Mouse (Mus musculus): ENCODE measurements around the gene Kdelc2. TPM values are rescaled to one million over a fixed set of nuclear protein-coding genes. Genes with fewer than 3 reads are reported as not detected.

Kdelc2 gene
- polyA plus RNA-seq, 1 experiment from 2014 or later, result 19.3 TPM

GRCm38 (mm10) chr9:53398388-53398700, 14.5 kb downstream of the Kdelc2 start:
- H3K4me2 ChIP-seq, result no peak overlapping the region
- H3K9me3 ChIP-seq (replicated peaks; ENCODE audit: control insufficient read depth, low read length), result no peaks in the 10 kb centered on the region
- H3K9ac ChIP-seq (ENCODE audit: low read depth, low read length), result no peak overlapping the region
- H3K4me1 ChIP-seq (ENCODE audit: control insufficient read depth, insufficient read depth, low read length), result 0 out of 2 replicates have a peak, but pooled peaks cover 3% of the 10 kb centered on the region
- no peak overlapping the region for H3K4me3 ChIP-seq (ENCODE audit: low read depth, low read length)
- H3K27ac ChIP-seq (ENCODE audit: low read depth, low read length), result no peak overlapping the region
- ATAC-seq (replicated peaks; ENCODE audit: insufficient number of reproducible peaks, low FRiP score, low TSS enrichment), result no peak
- no peaks in the 10 kb centered on the region for H3K36me3 ChIP-seq (ENCODE audit: control insufficient read depth, insufficient read depth, low read length)
- WGBS (ENCODE audit: insufficient replicate concordance), result 14% methylated on average over 5 of the region's 5 CpGs
- no peaks in the 10 kb centered on the region for H3K27me3 ChIP-seq (ENCODE audit: control insufficient read depth, insufficient read depth, low read length)

- Histone ChIP-seq H3K4me3 (ENCODE audit: low read depth, low read length) (no peak overlapping the region), H3K4me1 (ENCODE audit: control insufficient read depth, insufficient read depth, low read length) (0 out of 2 replicates have a peak, but pooled peaks cover 3% of the 10 kb centered on the region), H3K27me3 (ENCODE audit: control insufficient read depth, insufficient read depth, low read length) (no peaks in the 10 kb centered on the region), H3K4me2 (no peak overlapping the region), H3K27ac (ENCODE audit: low read depth, low read length) (no peak overlapping the region), H3K9me3 (replicated peaks; ENCODE audit: control insufficient read depth, low read length) (no peaks in the 10 kb centered on the region), H3K36me3 (ENCODE audit: control insufficient read depth, insufficient read depth, low read length) (no peaks in the 10 kb centered on the region), H3K9ac (ENCODE audit: low read depth, low read length) (no peak overlapping the region)
- 89% methylated on average over 8 of the region's 8 CpGs for WGBS (ENCODE audit: insufficient replicate concordance)
- no peak for ATAC-seq (replicated peaks; ENCODE audit: insufficient number of reproducible peaks, low FRiP score, low TSS enrichment)
These were observed 15.7 kb downstream of the Kdelc2 start for GRCm38 (mm10) chr9:53399537-53399936.

- Histone ChIP-seq H3K27me3 (ENCODE audit: control insufficient read depth, insufficient read depth, low read length) (no peaks in the 10 kb centered on the region), H3K27ac (ENCODE audit: low read depth, low read length) (no peak overlapping the region), H3K4me2 (no peak overlapping the region), H3K36me3 (ENCODE audit: control insufficient read depth, insufficient read depth, low read length) (no peaks in the 10 kb centered on the region), H3K4me1 (ENCODE audit: control insufficient read depth, insufficient read depth, low read length) (peaks cover 5% of the 10 kb centered on the region; the same call in 1 of the 2 replicates), H3K9me3 (replicated peaks; ENCODE audit: control insufficient read depth, low read length) (no peaks in the 10 kb centered on the region), H3K9ac (ENCODE audit: low read depth, low read length) (no peak overlapping the region), H3K4me3 (ENCODE audit: low read depth, low read length) (no peak overlapping the region)
- WGBS (ENCODE audit: insufficient replicate concordance), result 88% methylated on average over 4 of the region's 4 CpGs
- no peak for ATAC-seq (replicated peaks; ENCODE audit: insufficient number of reproducible peaks, low FRiP score, low TSS enrichment)
These were observed 16.9 kb downstream of the Kdelc2 start for GRCm38 (mm10) chr9:53400696-53401095.

GRCm38 (mm10) chr9:53401146-53401545, 17.3 kb downstream of the Kdelc2 start:
- Histone ChIP-seq H3K4me3 (ENCODE audit: low read depth, low read length) (no peak overlapping the region), H3K9me3 (replicated peaks; ENCODE audit: control insufficient read depth, low read length) (no peaks in the 10 kb centered on the region), H3K9ac (ENCODE audit: low read depth, low read length) (no peak overlapping the region), H3K27ac (ENCODE audit: low read depth, low read length) (no peak overlapping the region), H3K4me2 (no peak overlapping the region), H3K36me3 (ENCODE audit: control insufficient read depth, insufficient read depth, low read length) (no peaks in the 10 kb centered on the region), H3K4me1 (ENCODE audit: control insufficient read depth, insufficient read depth, low read length) (peaks cover 5% of the 10 kb centered on the region; the same call in 1 of the 2 replicates), H3K27me3 (ENCODE audit: control insufficient read depth, insufficient read depth, low read length) (no peaks in the 10 kb centered on the region)
- 66% methylated on average over 8 of the region's 8 CpGs for WGBS (ENCODE audit: insufficient replicate concordance)
- no peak for ATAC-seq (replicated peaks; ENCODE audit: insufficient number of reproducible peaks, low FRiP score, low TSS enrichment)

- Histone ChIP-seq H3K9ac (ENCODE audit: low read depth, low read length) (0 out of 2 replicates have a peak within 1 kb of the TSS, but pooled peaks have one; percentile 44), H3K27ac (ENCODE audit: low read depth, low read length) (no peak within 1 kb of the TSS), H3K9me3 (replicated peaks; ENCODE audit: control insufficient read depth, low read length) (no peaks in the 10 kb centered on the region), H3K4me1 (ENCODE audit: control insufficient read depth, insufficient read depth, low read length) (peaks cover 5% of the 10 kb centered on the region; the same call in 1 of the 2 replicates), H3K4me3 (ENCODE audit: low read depth, low read length) (no peak within 1 kb of the TSS), H3K27me3 (ENCODE audit: control insufficient read depth, insufficient read depth, low read length) (no peaks in the 10 kb centered on the region), H3K4me2 (peak within 1 kb of the TSS; percentile 37), H3K36me3 (ENCODE audit: control insufficient read depth, insufficient read depth, low read length) (no peaks in the 10 kb centered on the region)
- WGBS (ENCODE audit: insufficient replicate concordance), result 18% methylated on average over 11 of the region's 11 CpGs
- no peak for ATAC-seq (replicated peaks; ENCODE audit: insufficient number of reproducible peaks, low FRiP score, low TSS enrichment)
These were observed 18.5 kb downstream of the Kdelc2 start, which contains the start of gene 4930550C14Rik for GRCm38 (mm10) chr9:53402291-53402711. TSS of gene 4930550C14Rik (plus strand) at chr9:53402325.

GRCm38 (mm10) chr9:53402991-53403390, 19.2 kb downstream of the Kdelc2 start:
- ATAC-seq (replicated peaks; ENCODE audit: insufficient number of reproducible peaks, low FRiP score, low TSS enrichment), result no peak
- peak overlapping the region; percentile 37 for H3K4me2 ChIP-seq
- H3K36me3 ChIP-seq (ENCODE audit: control insufficient read depth, insufficient read depth, low read length), result no peaks in the 10 kb centered on the region
- no peak overlapping the region for H3K4me3 ChIP-seq (ENCODE audit: low read depth, low read length)
- H3K9ac ChIP-seq (ENCODE audit: low read depth, low read length), result no peak overlapping the region
- H3K9me3 ChIP-seq (replicated peaks; ENCODE audit: control insufficient read depth, low read length), result no peaks in the 10 kb centered on the region
- H3K27ac ChIP-seq (ENCODE audit: low read depth, low read length), result no peak overlapping the region
- WGBS (ENCODE audit: insufficient replicate concordance), result 82% methylated on average over 8 of the region's 8 CpGs
- peaks cover 5% of the 10 kb centered on the region; the same call in 1 of the 2 replicates for H3K4me1 ChIP-seq (ENCODE audit: control insufficient read depth, insufficient read depth, low read length)
- H3K27me3 ChIP-seq (ENCODE audit: control insufficient read depth, insufficient read depth, low read length), result no peaks in the 10 kb centered on the region

- H3K4me3 ChIP-seq (ENCODE audit: low read depth, low read length), result no peak overlapping the region
- no peaks in the 10 kb centered on the region for H3K9me3 ChIP-seq (replicated peaks; ENCODE audit: control insufficient read depth, low read length)
- WGBS (ENCODE audit: insufficient replicate concordance), result 73% methylated on average over 6 of the region's 6 CpGs
- ATAC-seq (replicated peaks; ENCODE audit: insufficient number of reproducible peaks, low FRiP score, low TSS enrichment), result no peak
- H3K4me2 ChIP-seq, result no peak overlapping the region
- no peak overlapping the region for H3K9ac ChIP-seq (ENCODE audit: low read depth, low read length)
- no peak overlapping the region; the same call in 1 of the 2 replicates for H3K27ac ChIP-seq (ENCODE audit: low read depth, low read length)
- no peaks in the 10 kb centered on the region for H3K36me3 ChIP-seq (ENCODE audit: control insufficient read depth, insufficient read depth, low read length)
- H3K27me3 ChIP-seq (ENCODE audit: control insufficient read depth, insufficient read depth, low read length), result no peaks in the 10 kb centered on the region
- peaks cover 5% of the 10 kb centered on the region; the same call in 1 of the 2 replicates for H3K4me1 ChIP-seq (ENCODE audit: control insufficient read depth, insufficient read depth, low read length)
These were observed 20.4 kb downstream of the Kdelc2 start for GRCm38 (mm10) chr9:53404050-53404752.

- H3K9me3 ChIP-seq (replicated peaks; ENCODE audit: control insufficient read depth, low read length), result no peaks in the 10 kb centered on the region
- peak overlapping the region; percentile 37 for H3K27ac ChIP-seq (ENCODE audit: low read depth, low read length)
- H3K9ac ChIP-seq (ENCODE audit: low read depth, low read length), result peak overlapping the region; percentile 48; the same call in 1 of the 2 replicates
- WGBS (ENCODE audit: insufficient replicate concordance), result 26% methylated on average over 21 of the region's 21 CpGs
- peak; percentile 57; the same call in 1 of the 2 replicates for ATAC-seq (replicated peaks; ENCODE audit: insufficient number of reproducible peaks, low FRiP score, low TSS enrichment)
- H3K36me3 ChIP-seq (ENCODE audit: control insufficient read depth, insufficient read depth, low read length), result no peaks in the 10 kb centered on the region
- H3K4me1 ChIP-seq (ENCODE audit: control insufficient read depth, insufficient read depth, low read length), result peaks cover 5% of the 10 kb centered on the region; the same call in 1 of the 2 replicates
- H3K4me3 ChIP-seq (ENCODE audit: low read depth, low read length), result peak overlapping the region; percentile 38
- no peaks in the 10 kb centered on the region for H3K27me3 ChIP-seq (ENCODE audit: control insufficient read depth, insufficient read depth, low read length)
- peak overlapping the region; percentile 66 for H3K4me2 ChIP-seq
These were observed 21.2 kb downstream of the Kdelc2 start for GRCm38 (mm10) chr9:53404753-53405722.

Data from heart, embryonic 11.5 days (tissue).